Mouse (Mus musculus) MEL (cell line): ENCODE measurements around the gene Actr3. TPM values are rescaled to one million over a fixed set of nuclear protein-coding genes. Genes with fewer than 3 reads are reported as not detected.

Experiments used
- DNase-seq: peaks from one replicate; pipeline ENCODE4 v3.0.0; 2011; ENCODE audit warnings: low read depth, low spot score
- H3K27ac ChIP-seq: 2 replicates; pipeline ENCODE4 v1.5.1; 2012; ENCODE audit warnings: low read depth, mild to moderate bottlenecking, control low read depth, low read length, moderate library complexity; ENCODE audit not compliant: control insufficient read depth
- H3K27me3 ChIP-seq, 2 experiments: fragments of 150-350 bp in 1 of 2; sonication (generic) in 1 of 2; 2 replicates each; pipeline ENCODE4 v1.6.1; 2012; ENCODE audit warnings: low read length in 2 of 2, mild to moderate bottlenecking in 2 of 2, improper control_type of control experiment in 1 of 2, moderate library complexity in 1 of 2; ENCODE audit not compliant: insufficient read depth in 2 of 2, control insufficient read depth in 1 of 2
- H3K36me3 ChIP-seq, 2 experiments: 2 replicates each; pipeline ENCODE4 v1.6.1; 2012 to 2014; ENCODE audit warnings: low read length in 2 of 2, improper control_type of control experiment in 1 of 2, inconsistent platforms in 1 of 2, mild to moderate bottlenecking in 1 of 2; ENCODE audit not compliant: insufficient read depth in 2 of 2, control insufficient read depth in 1 of 2
- H3K4me1 ChIP-seq, 2 experiments: fragments of 150-350 bp in 1 of 2; sonication (generic) in 1 of 2; 2 replicates each; pipeline ENCODE4 v1.6.1; 2012; ENCODE audit warnings: low read length in 2 of 2, improper control_type of control experiment in 1 of 2, mild to moderate bottlenecking in 1 of 2; ENCODE audit not compliant: insufficient read depth in 2 of 2, control insufficient read depth in 1 of 2
- H3K4me3 ChIP-seq, 2 experiments: fragments of 150-350 bp in 1 of 2; sonication (generic) in 1 of 2; 2 replicates each; pipeline ENCODE4 v1.5.1; 2012; ENCODE audit warnings: low read depth in 2 of 2, low read length in 2 of 2, mild to moderate bottlenecking in 2 of 2, moderate library complexity in 2 of 2, control low read depth in 1 of 2, improper control_type of control experiment in 1 of 2; ENCODE audit not compliant: control insufficient read depth in 1 of 2, insufficient read depth in 1 of 2
- H3K79me2 ChIP-seq: 2 replicates; pipeline ENCODE4 v1.6.1; 2012; ENCODE audit warnings: mild to moderate bottlenecking, low read length, moderate library complexity; ENCODE audit not compliant: control insufficient read depth, poor library complexity, insufficient read depth
- H3K9ac ChIP-seq: 2 replicates; pipeline ENCODE4 v1.6.1; 2012; ENCODE audit warnings: low read depth, mild to moderate bottlenecking, control low read depth, low read length, moderate library complexity; ENCODE audit not compliant: control insufficient read depth, poor library complexity, severe bottlenecking
- H3K9me3 ChIP-seq: fragments of 150-350 bp; sonication (generic); replicated peaks from 2 replicates; pipeline ENCODE4 v1.6.1; 2012; ENCODE audit warnings: mild to moderate bottlenecking, low read length, improper control_type of control experiment, moderate library complexity; ENCODE audit not compliant: insufficient read depth
- ELF1 ChIP-seq: IDR thresholded peaks from 2 replicates; pipeline ENCODE4 v1.6.1; 2014; ENCODE audit warnings: low read depth, mild to moderate bottlenecking, inconsistent platforms, low read length, improper control_type of control experiment, moderate library complexity
- GABPA ChIP-seq: IDR thresholded peaks from 2 replicates; pipeline ENCODE4 v1.6.1; 2012; ENCODE audit warnings: low read depth, mild to moderate bottlenecking, inconsistent platforms, low read length, improper control_type of control experiment, moderate library complexity
- JUND ChIP-seq: IDR thresholded peaks from 2 replicates; pipeline ENCODE4 v1.6.1; 2011; ENCODE audit warnings: low read depth, mild to moderate bottlenecking, improper control_type of control experiment, low read length
- MEF2A ChIP-seq: IDR thresholded peaks from 2 replicates; pipeline ENCODE4 v1.6.1; 2014; ENCODE audit warnings: low read depth, mild to moderate bottlenecking, inconsistent platforms, low read length, improper control_type of control experiment; ENCODE audit not compliant: poor library complexity, insufficient replicate concordance, severe bottlenecking; ENCODE audit errors: extremely low read depth
- NELFE ChIP-seq: IDR thresholded peaks from 2 replicates; pipeline ENCODE4 v1.6.1; 2011; ENCODE audit warnings: low read depth, low read length, improper control_type of control experiment
- NRF1 ChIP-seq: IDR thresholded peaks from 2 replicates; pipeline ENCODE4 v1.6.1; 2014; ENCODE audit warnings: low read depth, mild to moderate bottlenecking, inconsistent platforms, low read length, improper control_type of control experiment, moderate library complexity; ENCODE audit not compliant: poor library complexity, insufficient read depth, severe bottlenecking
- POLR2A ChIP-seq, 2 experiments: IDR thresholded peaks; 2 replicates each; pipeline ENCODE4 v1.6.1; 2011 to 2012; ENCODE audit warnings: low read length in 2 of 2, mild to moderate bottlenecking in 2 of 2, control low read depth in 1 of 2, improper control_type of control experiment in 1 of 2, low read depth in 1 of 2, moderate library complexity in 1 of 2; ENCODE audit not compliant: control insufficient read depth in 1 of 2, insufficient read depth in 1 of 2, poor library complexity in 1 of 2
- SIN3A ChIP-seq: IDR thresholded peaks from 2 replicates; pipeline ENCODE4 v1.6.1; 2012; ENCODE audit warnings: low read length, improper control_type of control experiment, inconsistent platforms
- TAL1 ChIP-seq: IDR thresholded peaks from 2 replicates; pipeline ENCODE4 v1.6.1; 2012; ENCODE audit warnings: mild to moderate bottlenecking, inconsistent platforms, low read length, moderate library complexity, mixed read lengths
- UBTF ChIP-seq: IDR thresholded peaks from 2 replicates; pipeline ENCODE4 v1.6.1; 2012; ENCODE audit warnings: low read depth, mild to moderate bottlenecking, inconsistent platforms, low read length, improper control_type of control experiment, moderate library complexity, borderline replicate concordance; ENCODE audit not compliant: insufficient read depth
- ZNF384 ChIP-seq: IDR thresholded peaks from 2 replicates; pipeline ENCODE4 v1.6.1; 2012; ENCODE audit warnings: low read depth, mild to moderate bottlenecking, inconsistent platforms, low read length, improper control_type of control experiment
- polyA plus RNA-seq, 2 experiments: library from polyadenylated mRNA; stranded (reverse) in 1 of 2; unstranded in 1 of 2; fragments of >175 nt in 1 of 2; fragments of >200 nt in 1 of 2; gene quantifications; 2 replicates each; pipeline versions ENCODE4 v1.2.1 to v1.2.4; 2012; ENCODE audit warnings: low replicate concordance in 2 of 2, low read depth in 1 of 2; ENCODE audit not compliant: insufficient read length in 2 of 2, insufficient read depth in 1 of 2, missing spikeins in 1 of 2
- total RNA-seq: library from RNA; depleted of rRNA; stranded (reverse); fragments of 300-350 nt; gene quantifications from 2 replicates; pipeline ENCODE4 v1.2.3, GENCODE M21; 2012

Actr3 gene
- total and polyA plus RNA-seq, 3 experiments, result 154 to 211 TPM; not detected in 1

GRCm38 (mm10) chr1:125428315-125428714 lies 7.2 kb downstream of the Actr3 start:
- Histone ChIP-seq H3K9ac (no peak overlapping the region), H3K79me2 (peaks cover 81% of the 10 kb centered on the region), H3K9me3 (no peaks in the 10 kb centered on the region), H3K4me3 (no peak overlapping the region), H3K27ac (no peak overlapping the region), H3K4me1 (peaks cover 11 to 17% of the 10 kb centered on the region in 2 experiments), H3K36me3 (peaks cover 12 to 61% of the 10 kb centered on the region in 2 experiments), H3K27me3 (no peaks in the 10 kb centered on the region)
- no peak for DNase-seq
- TF ChIP-seq NELFE, result no peak

GRCm38 (mm10) chr1:125426387-125427045 lies 9.0 kb downstream of the Actr3 start:
- no peak overlapping the region for H3K27ac ChIP-seq
- H3K36me3 ChIP-seq, result peaks cover 12 to 46% of the 10 kb centered on the region in 2 experiments
- peak; percentile 41 for DNase-seq
- H3K9me3 ChIP-seq, result no peaks in the 10 kb centered on the region
- peaks cover 77% of the 10 kb centered on the region for H3K79me2 ChIP-seq
- no peak overlapping the region for H3K4me3 ChIP-seq
- no peak for TF ChIP-seq POLR2A (IDR thresholded peaks at IDR 0.05; ENCODE audit: control insufficient read depth in 1 of 2, insufficient read depth in 1 of 2, low read depth in 1 of 2, low read length in 2 of 2, poor library complexity in 1 of 2)
- no peak for TF ChIP-seq GABPA
- 0 out of 2 replicates have a peak, but pooled peaks have one; percentile 5 for TF ChIP-seq TAL1
- TF ChIP-seq JUND, result no peak
- no peak overlapping the region for H3K9ac ChIP-seq
- peaks cover 11 to 15% of the 10 kb centered on the region in 2 experiments for H3K4me1 ChIP-seq
- no peaks in the 10 kb centered on the region for H3K27me3 ChIP-seq

- H3K27ac ChIP-seq, result no peak overlapping the region
- no peak for DNase-seq
- H3K9me3 ChIP-seq, result no peaks in the 10 kb centered on the region
- H3K4me3 ChIP-seq, result no peak overlapping the region
- H3K79me2 ChIP-seq, result peaks cover 38% of the 10 kb centered on the region
- no peaks in the 10 kb centered on the region for H3K27me3 ChIP-seq
- H3K36me3 ChIP-seq, result peaks cover 2 to 24% of the 10 kb centered on the region in 2 experiments; a peak in 3 of 4 replicates
- H3K4me1 ChIP-seq, result no peaks in the 10 kb centered on the region
- H3K9ac ChIP-seq, result no peak overlapping the region
- TF ChIP-seq NRF1 (no peak), UBTF (no peak), MEF2A (no peak), ELF1 (no peak), SIN3A (no peak), JUND (no peak), ZNF384 (0 out of 2 replicates have a peak, but pooled peaks have one; percentile 13)
These were observed 15.6 kb downstream of the Actr3 start for GRCm38 (mm10) chr1:125419906-125420305.
